Mouse (Mus musculus): ENCODE measurements around the gene Grik3. TPM values are rescaled to one million over a fixed set of nuclear protein-coding genes. Genes with fewer than 3 reads are reported as not detected.
A peak's percentile ranks its signal among the peaks of the same experiment; 100 is the strongest.

The Grik3 gene
- under 1 TPM; 0.17 to 0.21 TPM for total RNA-seq (2021)
- long read RNA-seq, experiment 1, partial matches to known transcripts = 0 of 1 reads
- long read RNA-seq, experiment 1, other reads (novel, unspliced or antisense) = 1 of 1 reads
- long read RNA-seq, experiment 2 = 0 reads

GRCm38 (mm10) chr4:125490661-125491504 lies at the start of gene Grik3:
Grik3 (plus strand) TSS chr4:125490700.
- DNase-seq = no peak

DNA sequence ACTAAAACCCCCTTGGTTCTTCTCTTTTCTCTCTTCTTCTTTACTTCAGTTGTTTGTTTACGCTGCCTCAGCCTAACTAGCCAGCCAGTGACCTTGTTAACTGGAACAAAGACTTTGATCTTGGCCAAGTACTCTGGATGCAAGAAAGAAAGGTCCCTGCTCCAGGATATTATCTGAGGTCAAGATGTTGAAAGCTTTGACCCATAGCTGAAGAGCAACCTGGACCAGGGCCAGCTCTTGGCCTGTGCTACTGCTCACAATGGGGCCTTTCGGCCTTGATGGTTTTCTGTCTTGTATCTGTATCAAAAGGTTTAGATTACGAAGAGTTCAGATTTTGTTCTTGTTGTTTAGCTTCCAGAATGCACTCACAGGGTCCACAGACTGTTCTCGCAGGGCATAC lies 48.7 kb upstream of the Grik3 start:
- no peak for DNase-seq

DNA sequence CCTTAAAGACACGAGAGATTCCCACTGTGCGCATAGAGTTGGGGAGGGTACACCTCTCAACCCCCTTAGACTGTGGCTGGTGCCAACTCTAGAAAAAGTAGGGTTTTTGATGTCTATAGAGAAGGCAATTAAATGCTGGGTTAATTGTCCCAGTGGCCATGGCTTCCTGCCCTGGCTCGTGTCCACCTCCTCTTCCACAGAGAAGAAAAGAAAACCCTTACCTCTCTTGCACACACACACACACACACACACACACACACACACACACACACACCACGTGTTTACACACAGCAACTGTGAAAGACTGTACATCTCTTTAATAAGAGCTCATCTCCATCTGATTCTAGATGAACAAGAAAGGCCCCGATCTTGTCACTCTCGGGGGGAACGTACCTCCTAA lies 46.1 kb upstream of the Grik3 start:
- DNase-seq = no peak

- DNase-seq = no peak
Observed at GRCm38 (mm10) chr4:125450602-125451321, 39.7 kb upstream of the Grik3 start.

- no peak for DNase-seq
Observed at GRCm38 (mm10) chr4:125451821-125452220, 38.7 kb upstream of the Grik3 start.

DNA sequence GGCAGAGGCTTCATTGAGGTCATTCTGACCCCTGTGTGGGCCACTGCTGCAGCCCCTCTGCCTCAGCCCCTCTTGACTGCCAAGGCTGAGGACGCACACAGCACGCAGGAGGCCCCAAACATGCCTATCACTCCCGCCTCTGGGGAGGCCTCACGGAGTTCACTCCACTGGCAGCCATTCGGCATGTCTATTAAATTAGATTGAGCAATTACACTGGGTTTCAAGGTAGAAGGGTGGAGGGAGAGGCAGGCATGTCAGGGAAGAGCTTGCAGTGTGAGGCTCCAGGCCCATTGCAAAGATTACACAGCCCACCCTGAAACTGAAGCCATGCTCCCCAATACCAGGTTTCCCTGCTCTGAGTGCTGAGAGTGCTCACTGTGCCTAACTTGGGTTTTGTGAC lies 34.0 kb upstream of the Grik3 start:
- DNase-seq = no peak

GRCm38 (mm10) chr4:125457152-125458093 lies 33.1 kb upstream of the Grik3 start:
- no peak for DNase-seq

DNA sequence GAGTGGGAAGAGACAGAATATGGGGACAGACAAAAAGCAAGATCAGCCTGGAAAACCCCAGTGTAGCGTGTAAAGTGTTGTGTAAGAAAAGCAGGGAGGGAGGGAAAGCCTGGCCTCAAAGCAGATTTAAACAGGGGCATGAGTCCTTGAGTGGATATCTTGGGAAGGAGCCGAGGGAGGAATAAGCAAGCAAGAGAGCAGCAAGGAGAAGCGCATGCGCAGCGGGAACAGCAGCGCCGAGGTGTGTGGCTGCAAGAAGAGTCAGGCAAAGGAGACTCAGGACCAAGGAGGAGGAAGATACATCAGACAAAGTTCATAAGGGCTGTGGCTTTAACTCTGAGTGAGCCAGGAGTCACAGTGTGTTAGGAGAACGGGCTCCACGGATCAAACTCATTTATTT lies 30.7 kb upstream of the Grik3 start:
- no peak for DNase-seq

DNA sequence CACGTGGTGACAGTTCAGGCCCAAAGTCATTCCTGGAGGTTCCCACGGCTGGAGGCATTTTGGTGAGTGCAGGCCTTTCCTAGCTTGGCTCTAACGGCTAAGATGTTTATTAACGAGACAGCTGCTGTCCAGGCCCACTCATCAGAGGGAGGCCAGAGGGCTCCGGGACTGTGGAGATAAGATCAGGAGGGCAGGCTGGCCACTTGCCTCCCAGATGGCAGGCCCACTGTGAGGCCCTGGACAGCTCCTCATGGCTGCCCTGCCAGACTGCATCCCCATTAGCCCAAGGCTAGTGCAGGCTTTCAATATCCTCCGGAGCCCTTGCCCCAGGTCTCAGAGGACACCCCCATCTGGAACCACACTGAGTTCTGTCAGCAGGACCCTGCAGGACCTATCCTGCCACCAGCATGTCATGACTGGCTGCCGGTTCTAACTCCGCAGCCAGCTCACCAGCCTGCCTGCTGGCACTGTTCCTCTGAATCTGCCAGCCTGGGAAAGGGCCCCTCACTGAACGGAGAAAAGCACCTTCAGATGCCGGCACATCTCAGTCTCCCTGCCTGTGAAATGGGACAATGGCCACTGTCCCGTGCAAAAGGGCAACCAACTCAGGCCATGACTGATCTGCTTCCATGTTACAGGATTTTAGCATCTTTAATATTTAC lies 20.7 kb upstream of the Grik3 start:
- no peak for DNase-seq

DNA sequence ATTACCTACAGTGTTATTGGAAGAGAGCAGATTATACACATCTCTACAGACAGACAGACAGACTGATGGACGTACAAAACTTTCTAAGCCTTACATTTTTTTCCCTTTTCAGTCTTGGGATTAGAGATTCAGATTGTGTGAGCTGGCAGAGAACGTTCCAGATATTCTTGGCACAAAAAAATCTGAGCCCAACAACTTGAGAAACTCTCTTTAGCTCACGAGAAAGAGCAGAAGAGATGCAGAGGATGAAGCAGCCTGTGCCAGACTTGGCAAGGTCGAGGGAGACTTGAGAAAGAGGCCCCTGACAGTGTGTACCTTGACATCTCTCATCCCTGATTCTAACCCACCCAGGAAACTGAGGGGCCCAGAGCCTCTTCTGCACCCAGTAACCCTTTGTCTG lies 15.6 kb upstream of the Grik3 start:
- no peak for DNase-seq

- DNase-seq = no peak
Observed at GRCm38 (mm10) chr4:125478071-125478470, 12.4 kb upstream of the Grik3 start.

GRCm38 (mm10) chr4:125481256-125481655 lies 9.2 kb upstream of the Grik3 start:
- no peak for DNase-seq

GRCm38 (mm10) chr4:125484131-125484530 lies 6.4 kb upstream of the Grik3 start:
- DNase-seq = no peak

DNA sequence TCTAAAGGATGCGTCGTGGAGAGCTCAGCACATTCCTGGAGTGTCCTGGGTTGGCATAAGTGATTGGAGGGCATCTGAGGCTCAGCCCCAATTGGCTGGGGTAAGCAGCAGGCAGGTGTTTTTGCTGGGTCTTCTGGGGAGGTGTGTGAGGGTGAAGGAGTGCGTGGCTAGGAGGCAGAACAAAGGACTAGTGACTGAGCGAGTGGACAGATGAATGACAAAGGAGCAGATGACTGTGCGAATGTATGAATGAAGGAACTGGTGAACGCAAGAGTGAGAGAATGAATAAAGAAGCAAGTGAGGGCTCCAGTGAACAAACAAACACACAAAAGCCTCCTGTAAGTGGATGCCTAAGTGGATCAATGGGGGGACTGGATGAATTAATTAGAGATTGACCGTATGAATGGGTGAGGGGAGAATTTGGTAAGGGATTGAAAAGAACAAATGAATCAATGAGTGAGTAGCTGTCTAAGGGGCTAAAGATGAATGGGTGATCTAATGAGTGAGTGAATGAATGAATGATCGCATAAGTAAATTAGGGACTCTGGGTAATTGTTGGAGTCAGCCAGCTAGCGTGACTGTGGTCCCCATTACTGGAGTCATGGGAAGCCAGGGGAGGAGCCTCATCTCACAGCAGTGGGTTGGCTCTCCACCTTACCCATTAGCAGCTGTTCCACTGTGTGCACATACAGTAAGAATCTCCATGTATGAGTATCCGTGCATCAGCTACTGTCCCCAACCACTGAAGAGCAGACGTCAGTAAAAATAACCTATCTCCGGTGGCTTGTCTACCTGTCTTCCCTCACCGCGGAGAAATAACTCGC lies 4.9 kb upstream of the Grik3 start:
- no peak for DNase-seq

DNA sequence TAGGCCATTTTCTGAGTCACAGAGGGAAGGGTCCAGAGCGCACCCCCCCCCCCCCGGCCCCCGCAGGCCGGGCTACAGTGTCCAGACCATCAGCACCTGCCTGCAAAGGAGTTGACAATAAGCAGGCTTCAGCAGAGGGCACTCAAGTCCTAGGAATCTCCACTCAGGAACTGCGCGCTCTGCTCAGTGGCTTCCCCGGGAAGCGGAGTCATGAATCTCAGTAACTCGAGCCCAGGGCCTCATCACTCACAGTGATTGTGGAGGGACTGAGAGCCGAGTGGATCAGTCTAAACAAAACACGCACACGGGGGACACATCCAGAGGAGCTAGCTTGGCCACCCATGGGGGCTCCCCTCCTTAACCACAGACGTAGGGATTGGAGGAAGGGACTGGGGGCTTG lies 3.9 kb upstream of the Grik3 start:
- peak; percentile 10 to 12 for DNase-seq

GRCm38 (mm10) chr4:125487031-125487430 lies 3.5 kb upstream of the Grik3 start:
- no peak for DNase-seq

- DNase-seq = no peak
Observed at GRCm38 (mm10) chr4:125488796-125489637, 1.5 kb upstream of the Grik3 start.

- DNase-seq = no peak
Observed at GRCm38 (mm10) chr4:125489901-125490590, 454 bp upstream of the Grik3 start.

DNA sequence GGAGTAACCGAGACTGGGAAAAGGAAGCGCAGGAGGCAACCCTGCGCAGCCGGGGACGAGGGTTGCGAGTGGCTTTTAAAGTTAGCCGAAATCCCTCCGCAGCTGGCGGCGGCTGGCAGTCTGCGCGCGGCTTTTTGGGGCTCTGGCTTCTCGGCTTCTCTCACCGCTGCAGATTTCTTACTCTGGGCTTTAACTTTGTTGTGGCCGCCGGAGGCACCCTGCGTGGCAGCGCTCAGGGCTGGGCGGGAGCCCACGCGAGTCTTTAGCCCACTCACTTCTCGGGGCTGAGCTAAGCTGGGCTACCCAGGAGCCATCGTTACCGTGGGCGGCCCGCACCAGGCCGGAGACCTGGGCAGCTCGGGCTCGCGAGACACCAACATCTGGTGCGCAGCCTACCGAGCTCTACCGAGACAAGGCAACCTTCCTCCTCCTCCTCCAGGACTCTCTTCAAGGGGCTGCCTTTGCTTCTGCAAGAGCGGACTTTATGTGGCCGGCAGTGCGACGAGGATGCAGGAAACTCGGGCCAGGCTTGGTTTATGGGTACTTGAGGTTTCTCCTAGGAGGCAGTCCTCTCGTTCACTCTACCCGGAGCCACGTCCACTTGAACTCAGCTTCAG lies 1.1 kb downstream of the Grik3 start:
- no peak for DNase-seq

Data from heart, adult 18-20 months (tissue).